Mouse (Mus musculus): Measurements from ENCODE around the gene Smap1.

The Smap1 gene

DNA sequence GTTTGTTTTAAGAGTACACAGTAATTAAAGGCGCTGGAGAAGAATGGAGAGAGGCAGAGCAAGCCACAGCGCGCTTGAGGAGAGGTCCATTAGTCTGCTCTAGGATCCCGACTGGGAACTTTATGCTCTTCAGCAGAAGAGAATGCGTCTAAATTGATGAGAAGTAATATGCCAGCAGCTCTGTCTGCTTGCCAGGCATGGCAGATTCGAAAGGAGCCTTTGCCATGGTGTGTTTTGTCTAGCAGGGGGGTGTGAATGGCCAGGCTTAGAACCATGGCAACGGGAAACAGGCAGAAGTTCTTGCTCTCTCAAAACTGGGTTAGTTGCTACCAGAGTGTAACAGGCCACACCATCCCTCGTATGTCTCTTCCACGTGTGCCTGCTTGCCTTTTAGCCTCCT lies 87.3 kb downstream of the Smap1 start:
- DNase-seq (ENCODE audit: low read depth) = no peak

DNA sequence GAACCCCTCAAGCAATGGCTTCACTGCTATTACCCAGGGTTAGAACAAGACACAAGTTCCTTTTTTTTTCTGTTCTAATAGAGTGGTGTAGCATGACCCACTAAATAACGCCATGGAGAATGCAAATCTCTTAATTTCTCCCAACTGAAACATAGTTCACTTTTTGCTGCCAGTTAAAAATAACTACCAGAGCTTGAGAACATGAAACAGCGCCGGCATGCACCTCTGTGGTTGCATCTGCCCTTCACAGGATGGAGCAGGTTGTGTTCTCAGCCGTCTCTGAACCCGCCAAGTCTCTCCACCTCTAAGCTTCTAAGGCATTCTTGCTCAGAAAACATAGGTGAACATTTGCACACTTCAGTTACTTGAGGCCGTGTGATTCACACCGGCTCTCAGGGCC lies 87.9 kb downstream of the Smap1 start:
- DNase-seq (ENCODE audit: low read depth) = no peak

DNA sequence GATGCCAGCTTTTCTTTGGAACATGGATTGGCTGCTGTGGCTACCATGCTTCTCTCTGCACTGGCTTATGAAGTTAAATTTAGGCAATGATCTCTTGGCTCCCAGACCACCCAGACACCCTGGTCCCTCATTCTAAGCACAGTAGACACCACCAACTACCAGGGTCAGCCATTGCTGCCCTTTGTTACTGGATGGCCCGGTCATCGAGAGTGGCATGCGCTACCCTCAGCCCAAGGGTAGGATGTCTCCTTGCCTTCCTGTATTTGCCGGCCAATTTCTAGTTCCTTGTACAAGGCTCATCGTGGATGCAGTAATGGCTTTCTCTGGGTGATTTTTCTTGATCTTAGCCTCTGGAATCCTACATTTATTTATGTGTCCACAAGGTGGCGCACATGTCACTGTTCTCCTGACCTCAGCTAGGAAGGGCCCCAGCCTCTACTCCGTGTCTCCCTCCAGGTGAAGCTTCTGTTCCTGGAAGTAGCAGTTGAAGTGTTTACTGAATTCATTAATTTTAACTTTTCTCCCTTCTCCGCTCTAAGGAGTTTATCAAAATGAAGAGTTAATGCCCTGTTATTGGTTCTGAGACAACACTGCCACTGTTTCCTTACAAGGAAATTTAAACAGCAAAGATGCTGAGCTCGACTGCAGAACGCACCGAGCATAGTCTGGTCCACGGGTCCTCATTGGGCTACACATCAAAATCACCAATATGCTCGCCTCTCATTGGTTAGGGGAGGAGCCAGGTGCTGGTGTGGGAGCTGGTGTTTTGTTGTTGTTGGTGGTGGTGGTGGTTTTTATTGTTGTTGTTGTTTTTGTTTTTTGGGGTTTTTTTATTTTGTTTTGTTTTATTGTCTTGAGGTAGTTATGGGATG lies 95.0 kb downstream of the Smap1 start:
- DNase-seq (ENCODE audit: low read depth) = peak; percentile 71

DNA sequence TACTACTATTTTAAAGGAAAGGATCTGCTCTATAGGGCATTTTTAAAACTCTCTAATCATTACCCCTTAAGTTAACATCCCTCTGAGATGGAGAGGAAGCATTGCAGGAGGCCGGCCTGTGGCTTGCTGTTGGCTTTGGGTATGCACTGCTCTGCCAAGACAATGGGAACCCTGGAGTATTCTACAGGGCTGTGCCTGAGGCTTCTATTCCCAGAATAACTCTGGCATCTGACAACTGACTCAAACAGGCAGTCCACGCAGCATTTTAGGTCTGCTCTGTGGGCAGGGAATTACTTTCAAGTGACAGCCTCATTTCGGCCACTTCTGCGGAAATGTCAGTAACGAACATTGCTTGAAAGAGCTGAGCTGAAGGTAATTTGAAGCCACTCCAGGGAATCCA lies 100.5 kb downstream of the Smap1 start:
- no peak for DNase-seq (ENCODE audit: low read depth)

DNA sequence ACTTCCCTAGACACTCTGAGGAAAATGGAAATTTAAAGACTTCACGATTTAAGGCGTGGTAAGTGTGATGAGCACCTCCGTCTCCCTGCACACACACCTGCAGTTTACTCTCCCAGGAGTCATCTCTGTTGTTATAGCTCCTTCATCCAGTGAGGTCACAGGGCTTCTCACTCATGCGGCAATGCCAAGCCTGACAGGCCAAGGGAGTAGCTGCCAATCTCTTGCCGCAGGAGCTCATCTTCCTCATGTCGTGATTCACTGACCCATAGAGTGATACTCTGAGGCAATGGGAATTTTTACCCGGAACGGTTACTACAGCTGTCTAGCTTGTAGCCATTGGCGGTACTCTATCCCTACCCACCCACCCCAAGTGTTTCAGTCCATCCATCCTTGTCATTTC lies 123.8 kb downstream of the Smap1 start:
- DNase-seq (ENCODE audit: low read depth) = no peak
